In genomic region chr7:28701306-28701705, GRCm38 (mm10) we compare ENCODE assay signal across 6 mouse cellular contexts. TPM values are rescaled to one million over a fixed set of nuclear protein-coding genes. Genes with fewer than 3 reads are reported as not detected.
"Had no signal": no experiment of that assay in that cellular context is flagged by ENCODE, and none has a peak within 500 bp of the region (broad histone marks: within the 10 kb centered on the region; RNA-seq: fewer than 3 reads in every experiment).

No protein-coding gene starts in this region.

RNA-seq across cellular contexts. Expression of gene Fbxo27, which starts 8.7 kb away (rescaled TPM):
- total RNA-seq: liver, adult 2 months; megakaryocyte-erythroid progenitor cell, adult 5-6 weeks had no signal

RNA-seq across cellular contexts. Expression of gene Fbxo17, which starts 15.3 kb away (rescaled TPM):
- total RNA-seq: monocyte, adult 5-6 weeks had no signal

RNA-seq across cellular contexts. Expression of gene Ccer2, which starts 54.7 kb away (rescaled TPM):
- total RNA-seq: liver, adult 2 months; megakaryocyte progenitor cell, adult 5-6 weeks; megakaryocyte, adult 5-6 weeks; megakaryocyte-erythroid progenitor cell, adult 5-6 weeks; midbrain, postnatal 0 days; monocyte, adult 5-6 weeks had no signal
